Mouse (Mus musculus) c-Kit-positive CD71-positive TER-119-positive erythroid progenitor cells, embryonic 14.5 days (primary cell): Measurements from ENCODE around the gene Gm43552.
A peak's percentile ranks its signal among the peaks of the same experiment; 100 is the strongest.

Experiments
- DNase-seq: peaks from one replicate; pipeline ENCODE4 v3.0.0-alpha.2; 2013; ENCODE audit warnings: low spot score

Gm43552 gene

GRCm38 (mm10) chr5:65438041-65438440 lies 54.6 kb downstream of the Gm43552 start:
- no peak for DNase-seq

- peak; percentile 95 for DNase-seq
Measured at GRCm38 (mm10) chr5:65435806-65436561, 56.6 kb downstream of the Gm43552 start, which contains the start of gene Ugdh. Gene Ugdh, minus strand, starts transcription at chr5:65435949.

- no peak for DNase-seq
Measured at GRCm38 (mm10) chr5:65435363-65435805, 57.2 kb downstream of the Gm43552 start.

DNA sequence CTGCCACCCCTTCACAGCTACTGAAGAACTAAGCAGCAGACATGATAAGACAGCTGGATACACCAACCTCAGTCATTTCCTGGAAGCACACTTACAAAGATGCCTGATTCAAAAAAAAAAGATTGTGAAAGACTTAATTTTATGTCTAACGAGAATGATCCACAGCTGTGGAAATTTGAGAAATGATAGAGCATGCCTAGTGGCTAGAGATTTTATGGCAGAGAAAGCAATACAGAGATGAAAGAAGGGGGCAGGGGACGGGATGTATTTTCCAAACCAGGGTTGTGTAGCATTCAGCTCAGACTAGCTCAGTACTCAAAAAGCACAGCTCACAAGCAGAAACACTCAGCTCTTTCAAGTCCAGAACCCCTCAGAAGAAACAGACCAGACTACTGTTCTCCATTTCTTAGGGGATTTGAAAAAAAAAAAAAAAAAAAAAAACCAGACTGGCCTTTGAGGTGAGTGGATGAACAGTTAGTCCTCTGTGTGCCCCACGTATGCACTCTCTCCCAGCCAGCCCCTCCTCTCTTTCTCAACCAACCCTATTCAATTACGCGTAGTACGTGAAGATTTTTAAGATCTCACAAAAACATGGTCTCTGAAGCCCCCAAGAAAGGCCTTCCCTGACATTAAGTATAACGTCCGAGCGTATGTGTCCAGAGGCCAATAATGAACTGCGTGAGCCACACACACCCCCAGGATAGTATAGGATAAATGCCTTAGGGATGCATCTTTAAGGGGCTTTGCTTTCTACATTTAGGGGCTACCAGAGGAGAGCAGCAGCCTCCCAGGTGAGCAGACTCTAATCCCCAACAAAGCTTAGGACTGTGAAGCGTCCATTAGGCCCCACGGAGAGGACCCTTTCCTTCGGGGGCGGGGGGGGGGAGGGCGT lies 57.9 kb downstream of the Gm43552 start:
- DNase-seq = no peak

GRCm38 (mm10) chr5:65429441-65429840 lies 63.2 kb downstream of the Gm43552 start:
- DNase-seq = no peak

GRCm38 (mm10) chr5:65428321-65428720 lies 64.3 kb downstream of the Gm43552 start:
- DNase-seq = no peak

- no peak for DNase-seq
Measured at GRCm38 (mm10) chr5:65425251-65425650, 67.4 kb downstream of the Gm43552 start.

DNA sequence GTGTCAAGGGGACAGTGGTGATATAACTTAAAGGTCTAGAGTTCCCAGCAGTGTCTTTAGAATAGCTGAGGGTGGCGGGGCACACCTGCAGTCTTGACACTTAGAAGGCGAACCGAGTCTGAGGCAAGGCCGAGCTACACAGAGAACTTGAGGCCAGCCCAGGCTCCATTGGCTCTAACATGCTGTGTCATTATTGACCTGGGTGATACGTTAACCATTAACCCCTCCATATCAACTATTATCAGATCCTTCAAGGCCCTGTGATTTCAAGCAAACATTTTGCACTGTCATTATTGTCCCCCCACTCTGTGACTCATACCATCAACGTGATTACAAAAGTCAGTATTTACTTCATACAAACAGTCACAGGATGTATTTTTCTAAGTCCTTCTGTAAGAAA lies 68.4 kb downstream of the Gm43552 start:
- no peak for DNase-seq

DNA sequence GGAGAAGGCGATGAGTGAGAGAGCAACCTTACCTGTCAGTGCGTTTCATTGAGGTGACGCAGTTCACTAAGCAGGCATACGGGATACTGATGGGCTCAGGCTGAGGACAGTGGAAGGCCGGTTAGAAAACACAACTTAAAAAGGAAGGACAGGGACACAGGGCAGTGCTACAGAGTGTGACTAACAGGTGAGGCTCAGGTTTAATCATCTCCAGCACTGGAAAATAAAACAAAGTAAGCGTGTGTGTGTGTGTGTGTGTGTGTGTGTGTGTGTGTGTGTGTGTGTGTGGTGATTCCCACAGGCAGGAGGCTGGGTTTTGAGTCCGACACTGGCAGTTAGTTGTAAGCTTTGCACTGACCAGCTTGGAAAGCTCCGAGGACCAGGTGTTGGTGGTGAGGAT lies 69.8 kb downstream of the Gm43552 start:
- DNase-seq = no peak

DNA sequence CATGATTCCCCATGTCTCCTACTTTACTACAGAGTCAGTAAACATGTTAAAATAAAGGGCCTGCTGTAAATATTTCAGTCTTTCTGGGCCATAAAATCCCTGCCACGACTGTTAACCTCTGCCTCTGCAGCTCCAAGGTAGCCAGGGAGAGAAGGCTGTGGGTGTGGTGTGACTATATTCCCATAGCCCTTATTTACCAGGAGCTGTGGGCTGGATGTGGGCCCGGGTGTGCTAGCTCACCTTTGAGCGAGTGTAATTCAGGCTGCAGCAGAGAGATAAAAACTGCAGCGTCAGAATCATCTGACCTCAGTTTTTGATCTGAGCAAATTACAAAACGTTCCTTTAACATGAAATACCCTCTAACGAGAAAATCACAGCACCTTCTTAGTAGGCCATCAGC lies 71.8 kb downstream of the Gm43552 start:
- DNase-seq = peak; percentile 40

DNA sequence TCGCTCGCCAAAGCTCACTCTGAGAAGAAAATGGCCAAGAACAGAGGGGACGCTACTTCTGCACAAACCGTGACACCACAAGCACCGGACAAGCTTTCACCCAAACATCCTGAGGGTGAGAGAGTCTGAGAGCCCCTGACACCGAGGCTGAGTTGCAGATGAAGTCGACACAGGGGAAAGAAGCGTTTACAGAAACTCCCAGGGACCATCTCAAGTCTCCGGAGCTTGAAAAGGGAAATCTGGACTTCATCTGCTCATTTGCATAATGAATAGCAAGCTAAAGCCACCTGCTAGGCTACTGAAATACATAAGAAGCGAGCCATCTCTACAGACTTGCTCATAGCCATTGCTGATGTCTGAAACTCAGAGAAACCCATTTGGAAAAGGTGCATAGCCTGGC lies 73.5 kb downstream of the Gm43552 start:
- no peak for DNase-seq

DNA sequence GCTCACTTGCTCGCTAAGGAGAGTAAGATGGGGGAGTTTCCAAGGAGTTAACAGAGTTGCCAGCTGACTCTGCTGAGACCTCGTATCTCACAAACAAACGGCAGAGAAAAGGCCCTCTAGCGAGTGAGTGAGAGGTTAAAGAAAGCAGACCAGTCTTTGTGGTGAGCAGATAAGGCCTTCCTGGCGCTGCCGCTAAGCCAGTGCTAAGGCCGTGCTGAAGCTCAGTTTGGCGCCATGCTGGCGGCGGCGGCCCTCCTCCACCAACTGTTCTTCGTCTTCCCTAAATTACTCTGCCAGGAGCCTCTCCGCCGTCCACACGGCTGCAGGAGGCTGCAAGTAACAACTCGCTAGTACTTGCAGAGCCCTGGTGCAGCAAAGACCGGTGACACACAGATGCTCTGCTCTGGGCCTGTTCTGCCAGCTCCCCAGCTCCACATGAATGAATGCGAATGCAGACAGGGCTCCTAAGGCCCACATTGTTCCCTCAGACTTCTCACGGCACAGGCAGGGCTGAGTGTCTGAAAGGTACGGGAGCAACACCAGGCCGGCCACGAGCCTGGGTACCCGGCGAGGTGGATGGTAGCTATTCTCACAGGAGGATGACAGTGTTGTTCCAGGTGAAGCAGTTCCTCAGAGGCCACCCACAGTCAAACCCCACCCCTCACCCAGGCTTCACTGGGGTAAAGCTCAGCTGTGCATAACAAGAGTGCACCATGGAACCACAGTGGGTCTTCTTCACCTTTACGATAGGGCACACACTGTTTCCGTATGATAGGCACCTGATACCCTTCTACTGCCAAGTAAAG lies 76.8 kb downstream of the Gm43552 start:
- DNase-seq = peak; percentile 81

DNA sequence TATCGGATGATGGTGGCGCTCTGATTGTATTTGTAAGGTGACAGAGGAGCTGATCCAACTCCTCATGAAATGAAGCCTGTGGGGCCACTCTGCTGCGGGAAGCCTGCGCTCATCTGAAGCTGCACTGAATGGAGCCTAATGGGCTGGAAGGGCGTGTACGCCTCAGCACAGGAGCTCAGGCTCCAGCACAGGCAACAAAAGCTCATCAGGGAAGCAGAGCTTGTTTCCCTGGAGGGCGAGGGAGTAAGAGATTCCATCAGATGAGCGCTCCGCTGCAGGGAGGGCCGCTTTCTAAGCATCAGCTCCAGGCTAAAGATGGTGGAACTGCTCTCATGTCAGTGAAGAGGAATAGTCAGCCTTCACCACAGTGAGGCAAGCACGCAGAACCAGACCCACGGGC lies 84.6 kb downstream of the Gm43552 start:
- no peak for DNase-seq

DNA sequence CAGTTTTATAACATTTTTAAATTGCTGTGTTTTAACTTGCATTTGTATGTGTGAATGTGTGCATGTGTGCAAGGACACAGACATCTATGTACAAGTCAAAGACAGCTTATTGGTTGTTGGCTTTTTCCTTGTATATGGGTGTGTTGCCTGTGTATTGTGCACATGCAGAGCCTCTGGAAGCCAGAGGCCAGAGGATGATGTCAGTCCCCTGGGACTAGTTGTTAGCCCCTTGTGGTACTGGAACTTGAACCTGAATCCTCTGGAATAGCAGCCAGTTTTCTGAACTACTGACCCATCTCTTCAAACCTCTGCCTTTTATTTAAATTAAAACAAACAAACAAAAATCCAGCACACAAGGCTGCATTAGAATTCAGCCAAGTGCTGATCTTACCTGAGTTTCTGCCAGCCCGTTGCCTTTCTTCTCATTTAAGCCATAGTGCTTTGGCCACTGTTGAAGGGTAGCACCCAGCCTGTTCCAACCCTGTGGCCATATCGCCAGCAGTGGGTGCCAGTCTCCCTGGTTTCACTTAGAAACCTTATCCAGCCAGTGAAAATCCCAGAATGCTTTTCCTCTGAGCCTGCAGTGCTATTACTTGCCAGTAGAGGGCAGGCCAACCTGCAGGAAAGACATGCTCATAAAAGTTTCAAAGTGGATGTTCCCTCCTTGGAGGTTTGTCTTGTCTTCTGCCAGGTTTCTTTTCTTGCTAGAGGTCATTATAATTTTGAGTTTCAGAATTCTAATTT lies 91.2 kb downstream of the Gm43552 start:
- DNase-seq = peak; percentile 80

DNA sequence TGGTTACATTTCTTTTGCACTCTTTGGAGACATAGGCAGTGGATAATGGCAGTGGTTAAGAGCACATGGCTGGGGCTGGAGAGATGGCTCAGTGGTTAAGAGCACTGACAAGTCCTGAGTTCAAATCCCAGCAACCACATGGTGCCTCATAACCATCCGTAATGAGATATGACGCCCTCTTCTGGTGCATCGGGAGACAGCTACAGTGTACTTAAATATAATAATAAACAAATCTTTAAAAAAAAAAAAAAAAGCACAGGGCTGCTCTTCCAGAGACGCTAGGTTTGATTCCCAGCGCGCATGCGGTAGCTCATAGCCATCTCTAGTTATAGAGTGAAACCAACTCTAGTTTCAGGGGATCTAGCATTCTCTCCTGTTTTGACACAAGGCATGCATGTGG lies 98.2 kb downstream of the Gm43552 start:
- no peak for DNase-seq

DNA sequence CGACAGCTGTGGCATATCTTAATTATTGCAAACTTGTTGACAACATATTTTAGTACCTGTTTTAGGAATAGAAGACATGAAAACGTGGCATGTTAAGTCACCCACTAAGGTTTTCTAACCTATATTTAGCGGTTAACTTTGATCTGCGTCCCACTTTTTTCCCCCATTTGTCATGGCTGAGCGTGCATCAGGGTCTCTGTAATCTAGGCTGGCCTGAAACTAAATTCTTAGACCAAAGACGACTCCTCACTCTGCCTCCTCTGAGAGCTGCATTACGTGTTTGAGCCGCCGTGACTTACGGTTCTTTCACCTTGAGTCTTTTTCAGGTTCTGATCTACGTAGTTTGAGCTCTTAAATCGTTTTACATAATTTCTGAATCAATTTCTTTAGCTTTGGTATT lies 100.9 kb downstream of the Gm43552 start:
- DNase-seq = peak; percentile 53

- peak; percentile 97 for DNase-seq
Measured at GRCm38 (mm10) chr5:65390648-65391644, 101.7 kb downstream of the Gm43552 start, which contains the start of the genes Rpl9 and Lias. Gene Rpl9, minus strand, starts transcription at chr5:65391444. Gene Lias, plus strand, starts transcription at chr5:65391497.

DNA sequence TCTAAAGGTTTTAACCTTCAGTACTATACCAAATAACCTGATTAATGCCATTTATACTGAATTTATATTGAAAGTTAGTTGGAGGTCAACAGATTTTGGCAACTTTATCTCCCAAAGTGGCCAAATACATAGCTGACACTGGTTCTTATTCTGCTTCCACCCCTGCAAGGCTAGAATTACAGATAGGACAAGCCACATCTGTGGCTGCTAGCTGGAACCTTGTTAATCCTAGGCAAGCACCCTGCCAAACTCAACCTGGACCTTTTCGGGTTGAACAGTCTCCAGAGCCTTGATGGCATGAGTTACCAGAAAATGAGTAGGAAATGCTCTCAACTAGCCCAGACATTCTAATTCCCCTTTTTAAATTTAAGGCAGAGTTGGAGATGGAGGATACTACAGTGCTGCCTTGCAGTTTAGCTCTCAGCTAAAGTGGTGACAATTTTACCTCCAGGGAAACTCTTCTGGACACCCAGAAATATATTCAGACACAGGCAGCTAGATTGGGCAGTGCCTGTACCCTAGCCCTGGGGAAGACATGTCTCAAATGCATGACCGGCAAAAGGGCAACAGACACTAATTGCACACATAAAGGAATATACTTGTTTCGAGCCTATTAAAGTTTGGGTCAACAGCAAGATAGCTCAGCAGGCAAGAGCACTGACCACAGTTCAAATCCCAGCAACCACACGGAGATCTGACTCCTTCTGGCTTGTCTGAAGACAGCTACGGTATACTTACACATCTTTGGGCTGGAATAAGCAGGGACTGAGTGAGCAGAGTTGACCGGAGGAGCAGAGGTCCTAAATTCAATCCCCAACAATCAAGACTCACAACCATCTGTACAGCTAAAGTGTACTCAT lies 105.4 kb downstream of the Gm43552 start:
- no peak for DNase-seq

- no peak for DNase-seq
Measured at GRCm38 (mm10) chr5:65385704-65386103, 106.9 kb downstream of the Gm43552 start.
